Mouse (Mus musculus): ENCODE results near the gene Olfr391-ps. TPM values are rescaled to one million over a fixed set of nuclear protein-coding genes. Genes with fewer than 3 reads are reported as not detected.

The Olfr391-ps gene
- polyA plus RNA-seq (2015; fragmentation: Nextera tagmentation; extraction: Ambion mirVana), result not detected in 2 replicates

- Histone ChIP-seq H3K36me3 (ENCODE audit: insufficient read depth, low read length) (no peaks in the 10 kb centered on the region), H3K4me3 (ENCODE audit: low read length) (no peak within 1 kb of the TSS), H3K9me3 (ENCODE audit: low read length) (no peaks in the 10 kb centered on the region), H3K9ac (replicated peaks; ENCODE audit: low read length) (no peak within 1 kb of the TSS), H3K4me1 (ENCODE audit: insufficient read depth, low read length) (no peaks in the 10 kb centered on the region), H3K27ac (ENCODE audit: low read length) (no peak within 1 kb of the TSS), H3K4me2 (replicated peaks; ENCODE audit: low read depth, low read length) (no peak within 1 kb of the TSS), H3K27me3 (ENCODE audit: insufficient read depth, low read length) (no peaks in the 10 kb centered on the region)
- WGBS, result 17% methylated on average over 1 of the region's 1 CpGs
- ATAC-seq (ENCODE audit: low FRiP score, low TSS enrichment), result no peak
Measured at GRCm38 (mm10) chr11:73802952-73803351, at the start of gene Olfr391-ps. TSS of gene Olfr391-ps (minus strand) at chr11:73803052.

GRCm38 (mm10) chr11:73851354-73851753 lies 48.5 kb upstream of the Olfr391-ps start, which contains the start of gene Olfr393:
TSS of gene Olfr393 (minus strand) at chr11:73851454.
- H3K4me3 ChIP-seq (ENCODE audit: low read length), result no peak within 1 kb of the TSS
- H3K9me3 ChIP-seq (ENCODE audit: low read length), result peaks cover 3% of the 10 kb centered on the region; the same call in 1 of the 2 replicates
- no peak within 1 kb of the TSS for H3K27ac ChIP-seq (ENCODE audit: low read length)
- no peaks in the 10 kb centered on the region for H3K36me3 ChIP-seq (ENCODE audit: insufficient read depth, low read length)
- no peak within 1 kb of the TSS for H3K9ac ChIP-seq (replicated peaks; ENCODE audit: low read length)
- ATAC-seq (ENCODE audit: low FRiP score, low TSS enrichment), result no peak
- H3K27me3 ChIP-seq (ENCODE audit: insufficient read depth, low read length), result no peaks in the 10 kb centered on the region
- no peaks in the 10 kb centered on the region for H3K4me1 ChIP-seq (ENCODE audit: insufficient read depth, low read length)
- no peak within 1 kb of the TSS for H3K4me2 ChIP-seq (replicated peaks; ENCODE audit: low read depth, low read length)

GRCm38 (mm10) chr11:73816949-73817348 lies 14.1 kb upstream of the Olfr391-ps start, which contains the start of gene Olfr392:
TSS of gene Olfr392 (minus strand) at chr11:73817049.
- Histone ChIP-seq H3K9me3 (ENCODE audit: low read length) (no peaks in the 10 kb centered on the region), H3K36me3 (ENCODE audit: insufficient read depth, low read length) (no peaks in the 10 kb centered on the region), H3K27ac (ENCODE audit: low read length) (no peak within 1 kb of the TSS), H3K27me3 (ENCODE audit: insufficient read depth, low read length) (no peaks in the 10 kb centered on the region), H3K4me3 (ENCODE audit: low read length) (no peak within 1 kb of the TSS), H3K4me1 (ENCODE audit: insufficient read depth, low read length) (no peaks in the 10 kb centered on the region), H3K9ac (replicated peaks; ENCODE audit: low read length) (no peak within 1 kb of the TSS), H3K4me2 (replicated peaks; ENCODE audit: low read depth, low read length) (no peak within 1 kb of the TSS)
- 97% methylated on average over 1 of the region's 1 CpGs for WGBS
- no peak for ATAC-seq (ENCODE audit: low FRiP score, low TSS enrichment)

GRCm38 (mm10) chr11:73782664-73783063 lies 20.2 kb downstream of the Olfr391-ps start, which contains the start of gene Olfr390:
TSS of gene Olfr390 (plus strand) at chr11:73782964.
- H3K27me3 ChIP-seq (ENCODE audit: insufficient read depth, low read length), result no peaks in the 10 kb centered on the region
- no peaks in the 10 kb centered on the region for H3K36me3 ChIP-seq (ENCODE audit: insufficient read depth, low read length)
- no peak within 1 kb of the TSS for H3K9ac ChIP-seq (replicated peaks; ENCODE audit: low read length)
- no peak within 1 kb of the TSS for H3K27ac ChIP-seq (ENCODE audit: low read length)
- 61% methylated on average over 1 of the region's 1 CpGs for WGBS
- H3K4me2 ChIP-seq (replicated peaks; ENCODE audit: low read depth, low read length), result no peak within 1 kb of the TSS
- H3K4me1 ChIP-seq (ENCODE audit: insufficient read depth, low read length), result no peaks in the 10 kb centered on the region
- no peak for ATAC-seq (ENCODE audit: low FRiP score, low TSS enrichment)
- no peak within 1 kb of the TSS for H3K4me3 ChIP-seq (ENCODE audit: low read length)
- no peaks in the 10 kb centered on the region for H3K9me3 ChIP-seq (ENCODE audit: low read length)

- H3K9ac ChIP-seq (replicated peaks; ENCODE audit: low read length), result no peak within 1 kb of the TSS
- H3K27me3 ChIP-seq (ENCODE audit: insufficient read depth, low read length), result no peaks in the 10 kb centered on the region
- no peak within 1 kb of the TSS for H3K4me2 ChIP-seq (replicated peaks; ENCODE audit: low read depth, low read length)
- no peak for ATAC-seq (ENCODE audit: low FRiP score, low TSS enrichment)
- no peak within 1 kb of the TSS for H3K27ac ChIP-seq (ENCODE audit: low read length)
- no peaks in the 10 kb centered on the region for H3K4me1 ChIP-seq (ENCODE audit: insufficient read depth, low read length)
- WGBS, result 90% methylated on average over 1 of the region's 1 CpGs
- no peaks in the 10 kb centered on the region for H3K36me3 ChIP-seq (ENCODE audit: insufficient read depth, low read length)
- no peaks in the 10 kb centered on the region for H3K9me3 ChIP-seq (ENCODE audit: low read length)
- no peak within 1 kb of the TSS for H3K4me3 ChIP-seq (ENCODE audit: low read length)
Measured at GRCm38 (mm10) chr11:73780613-73781012, 22.2 kb downstream of the Olfr391-ps start, which contains the start of gene Olfr389. TSS of gene Olfr389 (minus strand) at chr11:73780713.

- Histone ChIP-seq H3K27ac (ENCODE audit: low read length) (no peak overlapping the region), H3K4me2 (replicated peaks; ENCODE audit: low read depth, low read length) (no peak overlapping the region), H3K4me1 (ENCODE audit: insufficient read depth, low read length) (no peaks in the 10 kb centered on the region)
Measured at GRCm38 (mm10) chr11:73759115-73759514, 43.7 kb downstream of the Olfr391-ps start.

More at GRCm38 (mm10) chr11:73759115-73759514, 43.7 kb downstream of the Olfr391-ps start:
- no peaks in the 10 kb centered on the region for H3K27me3 ChIP-seq (ENCODE audit: insufficient read depth, low read length)
- H3K4me3 ChIP-seq (ENCODE audit: low read length), result no peak overlapping the region
- no peak overlapping the region for H3K9ac ChIP-seq (replicated peaks; ENCODE audit: low read length)
- ATAC-seq (ENCODE audit: low FRiP score, low TSS enrichment), result no peak
- no peaks in the 10 kb centered on the region for H3K36me3 ChIP-seq (ENCODE audit: insufficient read depth, low read length)
- peaks cover 10% of the 10 kb centered on the region for H3K9me3 ChIP-seq (ENCODE audit: low read length)

Other genes with a start within 250 kb of the Olfr391-ps start
- gene Olfr385, start 210.0 kb downstream of the Olfr391-ps start, polyA plus RNA-seq (2015; fragmentation: Nextera tagmentation; extraction: Ambion mirVana), result not detected in 2 replicates
- gene Olfr384, start 204.5 kb downstream of the Olfr391-ps start, polyA plus RNA-seq (2015; fragmentation: Nextera tagmentation; extraction: Ambion mirVana), result not detected in 2 replicates
- gene Zfp735, start 114.3 kb downstream of the Olfr391-ps start, polyA plus RNA-seq (2015; fragmentation: Nextera tagmentation; extraction: Ambion mirVana), result not detected in 2 replicates
- not detected in 2 replicates for gene Olfr389, start 22.3 kb downstream of the Olfr391-ps start, polyA plus RNA-seq (2015; fragmentation: Nextera tagmentation; extraction: Ambion mirVana)
- not detected in 2 replicates for gene Olfr390, start 20.1 kb downstream of the Olfr391-ps start, polyA plus RNA-seq (2015; fragmentation: Nextera tagmentation; extraction: Ambion mirVana)
- not detected in 2 replicates for gene Olfr392, start 14.0 kb upstream of the Olfr391-ps start, polyA plus RNA-seq (2015; fragmentation: Nextera tagmentation; extraction: Ambion mirVana)
- gene Olfr393, start 48.4 kb upstream of the Olfr391-ps start, polyA plus RNA-seq (2015; fragmentation: Nextera tagmentation; extraction: Ambion mirVana), result not detected in 2 replicates
- gene Olfr394, start 87.7 kb upstream of the Olfr391-ps start, polyA plus RNA-seq (2015; fragmentation: Nextera tagmentation; extraction: Ambion mirVana), result not detected in 2 replicates
- not detected in 2 replicates for gene Olfr395, start 106.2 kb upstream of the Olfr391-ps start, polyA plus RNA-seq (2015; fragmentation: Nextera tagmentation; extraction: Ambion mirVana)
- not detected in 2 replicates for gene Olfr23, start 133.6 kb upstream of the Olfr391-ps start, polyA plus RNA-seq (2015; fragmentation: Nextera tagmentation; extraction: Ambion mirVana)
- not detected in 2 replicates for gene Olfr397, start 157.8 kb upstream of the Olfr391-ps start, polyA plus RNA-seq (2015; fragmentation: Nextera tagmentation; extraction: Ambion mirVana)
- gene Olfr398, start 187.4 kb upstream of the Olfr391-ps start, polyA plus RNA-seq (2015; fragmentation: Nextera tagmentation; extraction: Ambion mirVana), result not detected in 2 replicates

All from kidney, embryonic 16.5 days (tissue).